Mouse (Mus musculus): ENCODE measurements around the gene Tubg2.

The Tubg2 gene

DNA sequence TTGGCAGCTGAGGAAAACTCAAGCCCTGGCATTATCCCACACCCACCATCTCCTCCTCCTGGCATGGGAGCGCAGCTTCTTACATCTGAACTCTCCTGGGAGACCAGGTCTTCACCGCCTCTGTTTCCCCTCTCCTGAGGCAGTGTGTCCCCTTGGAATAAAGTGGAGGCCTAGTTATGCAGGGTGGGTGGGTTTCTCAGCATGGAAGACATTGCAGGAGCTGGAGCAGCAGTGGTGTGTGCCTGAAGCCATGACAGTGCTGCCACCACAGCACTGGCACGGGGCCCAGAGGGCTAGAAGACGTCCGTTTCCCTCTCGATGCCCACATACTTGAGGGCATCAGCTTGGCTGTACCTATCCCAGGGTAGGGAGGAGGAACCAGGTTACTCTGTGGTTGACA is 36.9 kb downstream of the Tubg2 start:
- no peak for DNase-seq (ENCODE audit: low read depth in 1 of 2, low spot score in 2 of 2)

DNA sequence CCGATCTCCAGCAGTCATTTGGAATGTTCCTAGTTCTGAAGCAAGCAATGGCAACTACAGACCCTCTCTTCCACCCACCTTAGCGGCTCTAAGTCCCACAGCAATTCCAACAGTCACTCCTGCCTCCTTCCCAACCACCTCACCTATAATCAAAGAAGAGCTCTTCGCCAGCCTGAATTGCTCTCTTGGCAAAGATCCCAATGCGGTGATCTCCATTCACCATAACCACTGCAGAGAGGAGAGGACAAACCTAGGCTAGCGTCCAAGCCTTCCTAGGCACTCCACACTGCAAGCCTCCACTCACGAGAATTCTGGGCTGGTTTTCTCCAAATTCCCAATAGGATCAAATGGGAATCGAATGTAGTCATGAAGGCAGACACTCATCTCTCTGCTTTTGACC is 37.4 kb downstream of the Tubg2 start:
- DNase-seq (ENCODE audit: low read depth in 1 of 2, low spot score in 2 of 2) = no peak

GRCm38 (mm10) chr11:101194137-101194536 is 38.4 kb downstream of the Tubg2 start:
- DNase-seq (ENCODE audit: low read depth in 1 of 2, low spot score in 2 of 2) = no peak

DNA sequence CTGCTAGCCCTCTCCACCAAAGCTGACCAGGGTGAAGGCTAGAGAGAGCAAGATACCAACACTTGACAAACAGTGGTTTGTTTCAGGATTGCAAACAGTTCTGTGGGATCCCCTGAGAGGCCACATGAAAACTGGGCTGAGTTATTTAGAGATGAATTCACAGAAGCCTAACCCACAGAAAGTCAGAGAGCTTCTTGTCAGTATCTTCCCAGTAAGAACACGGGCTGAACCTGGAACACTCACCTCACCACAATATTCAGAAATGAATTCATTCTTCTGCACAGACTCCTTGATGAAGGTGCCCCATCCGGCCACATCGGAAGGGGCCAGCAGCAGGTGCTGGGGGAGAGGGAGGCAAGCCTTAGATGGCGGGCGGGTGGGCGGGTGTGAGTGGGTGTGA is 38.9 kb downstream of the Tubg2 start:
- no peak for DNase-seq (ENCODE audit: low read depth in 1 of 2, low spot score in 2 of 2)

DNA sequence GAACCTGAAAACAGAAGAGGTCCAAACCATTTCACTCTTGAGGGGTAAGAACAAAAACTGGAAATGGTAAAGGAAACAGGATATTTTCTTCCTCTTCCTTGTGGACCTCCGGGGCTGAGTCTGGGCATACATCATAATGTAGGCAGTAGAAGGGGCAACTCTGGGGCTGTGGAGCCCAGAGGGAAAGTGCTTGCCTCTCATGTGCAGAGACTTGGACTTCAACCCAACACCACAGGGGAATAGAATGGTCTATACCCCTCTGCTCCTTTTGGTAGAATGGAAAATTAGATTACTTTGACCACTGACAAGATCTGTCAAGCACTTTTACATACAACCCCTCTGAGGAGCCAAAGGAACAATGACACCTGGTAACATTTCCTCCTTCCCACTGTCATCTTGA is 39.4 kb downstream of the Tubg2 start:
- no peak for DNase-seq (ENCODE audit: low read depth in 1 of 2, low spot score in 2 of 2)

DNA sequence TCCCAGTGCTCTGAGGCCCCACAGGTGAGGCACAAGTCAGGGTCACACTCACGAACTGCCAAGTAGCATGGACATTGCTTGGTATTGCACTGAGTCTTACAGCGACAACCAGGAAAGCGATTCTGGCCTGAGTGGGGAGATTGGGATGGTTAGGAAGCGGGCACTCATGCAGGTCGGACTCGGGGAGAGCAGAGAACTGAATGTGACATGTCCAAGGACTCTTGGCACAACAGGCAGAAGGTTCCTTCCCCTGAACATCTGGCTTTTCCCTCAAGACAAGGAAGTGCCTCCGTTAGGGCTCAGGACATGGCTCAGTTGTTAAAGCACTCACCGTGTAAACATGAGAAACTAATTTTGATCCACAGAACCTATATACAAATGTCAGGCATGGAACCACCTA is 39.9 kb downstream of the Tubg2 start:
- no peak for DNase-seq (ENCODE audit: low read depth in 1 of 2, low spot score in 2 of 2)

DNA sequence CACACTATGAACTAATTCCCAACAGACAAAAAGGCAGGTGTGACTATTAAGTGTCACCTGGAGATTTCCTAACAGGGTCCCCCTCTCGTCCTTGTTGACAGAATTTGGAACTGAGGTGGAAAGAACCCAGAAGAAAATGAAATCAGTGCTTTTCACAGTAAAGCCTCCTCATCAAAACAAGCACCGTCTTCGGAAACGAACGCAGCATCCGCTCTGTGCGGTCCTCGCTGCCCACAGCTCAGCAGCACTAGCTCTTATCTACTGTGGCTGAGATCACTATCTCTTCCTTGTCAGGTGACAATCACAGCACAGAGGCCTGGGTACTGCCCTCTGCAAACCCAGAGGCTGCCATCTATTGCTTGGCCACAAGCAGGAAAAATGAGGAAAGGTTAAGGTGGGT is 40.5 kb downstream of the Tubg2 start:
- no peak for DNase-seq (ENCODE audit: low read depth in 1 of 2, low spot score in 2 of 2)

DNA sequence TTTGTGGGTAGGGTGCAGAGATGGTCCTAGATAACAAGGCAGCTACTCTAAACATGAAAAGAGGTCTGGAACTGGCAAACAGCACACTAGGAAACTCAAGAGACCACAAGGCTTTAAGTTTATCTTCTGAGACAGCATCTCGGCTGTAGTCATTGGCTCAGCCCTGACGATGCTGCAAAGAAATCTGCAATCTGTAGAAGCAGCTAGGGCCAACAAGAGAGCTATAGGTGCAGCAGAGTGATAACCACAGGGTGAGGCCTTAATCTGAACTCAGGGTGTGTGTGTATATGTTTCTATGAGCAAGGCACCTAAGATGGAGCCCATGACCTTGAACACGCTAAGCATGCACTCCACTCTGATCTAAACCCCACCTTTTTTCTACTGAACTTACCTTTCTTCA is 43.8 kb downstream of the Tubg2 start:
- DNase-seq (ENCODE audit: low read depth in 1 of 2, low spot score in 2 of 2) = no peak

GRCm38 (mm10) chr11:101200986-101201385 is 45.3 kb downstream of the Tubg2 start:
- no peak for DNase-seq (ENCODE audit: low read depth in 1 of 2, low spot score in 2 of 2)
